Mouse (Mus musculus): ENCODE measurements around the gene Kcnip4.

GRCm38 (mm10) chr5:48448888-48449287 lies 1075.8 kb downstream of the Kcnip4 start:
- no peak for TF ChIP-seq POLR2A (IDR thresholded peaks at IDR 0.05; ENCODE audit: borderline replicate concordance, extremely low read depth, low read depth, low read length)
- TF ChIP-seq CTCF (IDR thresholded peaks at IDR 0.05; ENCODE audit: insufficient read depth, low read length), result no peak

All from lung, adult 2 months (tissue).